Mouse (Mus musculus): ENCODE data around the gene Ryr2.

Ryr2 gene

DNA sequence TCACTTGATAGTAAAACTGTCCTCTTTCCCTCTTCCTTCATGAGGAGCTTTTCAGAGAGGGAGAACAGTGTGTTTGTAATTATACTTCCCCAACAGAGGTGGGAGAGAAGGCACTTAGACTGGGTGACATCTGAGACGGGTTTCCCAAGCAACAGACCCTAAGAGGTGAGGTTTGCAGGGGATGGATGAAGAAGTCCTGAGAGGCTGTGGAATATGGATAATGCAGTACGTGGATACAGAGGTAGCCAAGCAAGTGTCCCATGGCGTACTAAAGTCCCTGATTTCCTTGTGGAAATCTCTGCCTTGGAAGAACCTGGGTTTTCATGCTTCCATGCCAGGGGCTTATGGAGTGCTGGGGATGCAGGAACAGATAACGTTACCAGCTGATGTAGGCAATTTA is 69.5 kb downstream of the Ryr2 start:
- DNase-seq (ENCODE audit: low spot score), result no peak

DNA sequence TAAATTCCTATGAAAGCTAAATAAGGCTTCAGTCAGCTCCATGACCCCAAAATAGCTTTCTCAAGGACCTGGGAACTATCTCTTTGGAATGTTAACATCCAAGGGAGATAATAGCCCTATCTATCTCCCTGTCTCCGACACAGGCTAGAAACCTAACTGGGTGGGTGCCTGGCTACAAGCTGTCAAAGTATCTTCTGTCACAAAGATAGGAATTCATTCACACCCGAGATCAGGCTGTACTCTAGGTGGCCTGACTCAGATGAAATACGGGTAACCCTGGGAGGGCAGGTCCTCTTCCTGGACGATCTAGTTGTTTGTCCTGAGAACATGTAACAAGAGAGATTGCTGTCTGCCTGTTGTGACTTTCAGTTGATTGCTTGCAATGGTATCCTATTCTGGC is 69.9 kb downstream of the Ryr2 start:
- DNase-seq (ENCODE audit: low spot score), result no peak

DNA sequence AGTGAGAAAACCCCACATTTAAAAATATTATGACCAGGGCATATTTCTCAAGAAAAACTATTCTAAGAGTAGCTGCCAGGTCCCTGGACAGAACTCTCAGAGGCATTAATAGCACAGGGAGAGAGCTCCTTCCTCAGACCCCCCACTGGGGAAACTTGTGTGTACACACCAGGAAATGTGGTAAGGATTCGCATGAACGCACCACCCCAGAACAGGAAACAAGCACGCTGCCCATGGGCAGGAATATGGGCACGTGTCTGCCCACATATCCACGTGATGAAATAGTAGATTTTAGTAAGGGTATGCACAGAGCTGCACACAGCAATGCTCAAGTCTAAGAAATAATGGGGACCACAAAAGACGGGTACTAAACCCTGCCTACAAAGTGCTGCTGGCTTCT is 72.8 kb downstream of the Ryr2 start:
- DNase-seq (ENCODE audit: low spot score), result peak; percentile 5

DNA sequence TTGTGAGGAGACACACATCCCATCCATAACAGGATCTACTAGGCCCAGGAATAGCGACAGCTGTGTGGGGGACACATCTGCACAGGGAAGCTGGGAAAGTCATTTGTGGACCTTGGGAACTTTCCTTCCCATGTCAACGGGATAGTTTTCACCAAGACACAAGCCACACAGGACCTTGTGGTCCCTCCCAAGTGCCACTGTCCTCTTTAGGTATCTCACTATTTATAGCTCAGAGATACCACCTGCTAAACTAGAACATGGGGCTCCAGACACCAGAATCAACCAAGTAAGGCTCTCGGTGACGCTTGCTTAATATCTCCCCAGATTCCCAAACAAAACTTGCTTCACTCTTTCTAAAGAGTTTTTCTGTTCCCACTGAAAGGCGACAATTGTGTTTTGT is 73.5 kb downstream of the Ryr2 start:
- DNase-seq (ENCODE audit: low spot score), result no peak

DNA sequence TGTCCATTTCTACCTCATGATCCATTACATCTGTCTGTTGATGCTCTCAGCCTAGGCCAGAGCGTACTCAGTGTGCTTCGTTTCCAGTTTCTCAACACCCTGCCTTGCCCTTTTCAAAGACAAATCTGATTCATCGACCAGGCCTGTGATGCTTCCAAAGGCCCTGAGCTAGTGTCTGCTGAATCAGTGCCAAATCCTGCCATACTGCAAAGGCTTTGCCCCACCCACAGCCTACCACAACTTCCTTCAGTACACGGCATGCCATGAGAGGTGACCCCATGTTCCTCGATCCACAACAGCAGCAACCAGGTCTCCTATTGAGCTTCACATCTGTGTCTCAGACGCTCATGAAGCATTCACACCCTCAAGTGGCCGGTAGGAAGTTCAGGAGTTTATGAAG is 76.9 kb downstream of the Ryr2 start:
- DNase-seq (ENCODE audit: low spot score), result no peak

DNA sequence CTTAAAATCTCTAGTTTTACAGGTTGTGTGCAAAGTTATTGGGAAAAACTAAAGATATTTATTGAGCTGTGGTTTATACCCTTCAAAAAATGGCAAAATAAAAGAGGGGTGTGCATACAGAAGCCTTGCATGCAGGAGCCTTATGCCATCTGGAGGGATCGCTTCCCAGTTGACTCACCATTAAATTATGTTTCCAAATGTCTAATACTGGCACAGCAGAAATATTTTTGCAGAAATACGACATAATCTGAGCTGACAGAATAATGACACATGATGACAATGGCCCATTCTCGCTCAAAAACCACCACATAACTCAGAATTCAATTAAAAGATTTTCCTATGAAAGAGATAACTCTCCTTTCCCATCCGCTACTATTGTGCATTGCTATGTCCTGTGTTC is 77.4 kb downstream of the Ryr2 start:
- DNase-seq (ENCODE audit: low spot score), result no peak

DNA sequence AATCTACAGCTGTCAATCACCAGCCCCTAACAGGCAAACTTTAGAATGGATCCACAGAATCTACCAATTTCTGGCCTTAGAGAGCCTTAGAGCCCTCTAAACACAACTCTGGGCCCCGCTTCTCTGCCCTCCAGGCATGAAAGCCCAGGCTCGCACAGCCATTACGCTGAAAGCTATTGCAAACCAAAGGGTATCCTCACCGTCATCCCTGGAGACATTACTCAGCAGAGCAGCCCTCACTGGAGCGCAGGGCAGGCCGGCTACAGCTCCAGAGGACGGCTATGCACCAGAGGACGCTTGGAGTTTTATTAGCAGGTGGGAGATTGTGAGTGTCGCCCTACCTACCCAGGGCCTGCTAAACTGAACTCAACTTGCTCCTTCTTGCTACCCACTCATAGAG is 88.7 kb downstream of the Ryr2 start:
- no peak for DNase-seq (ENCODE audit: low spot score)

DNA sequence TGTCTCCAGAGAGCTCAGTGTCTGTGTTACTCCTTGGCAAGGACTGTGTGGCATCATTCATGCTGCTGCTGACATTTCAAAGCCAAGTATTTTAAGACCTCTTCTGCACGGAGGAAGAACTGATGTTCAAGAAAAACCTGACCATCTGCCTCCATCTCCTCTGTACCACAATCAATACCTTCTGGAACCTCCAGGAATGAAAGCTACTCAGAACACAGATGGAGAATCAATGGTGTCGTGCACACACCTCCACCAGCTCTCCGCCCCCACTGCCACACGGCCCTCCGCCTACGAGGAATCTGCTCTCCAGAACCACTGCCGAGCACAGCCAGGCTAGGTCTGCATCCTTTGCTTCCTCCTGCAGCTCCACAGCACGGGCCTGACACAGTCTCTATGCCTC is 92.8 kb downstream of the Ryr2 start:
- no peak for DNase-seq (ENCODE audit: low spot score)

DNA sequence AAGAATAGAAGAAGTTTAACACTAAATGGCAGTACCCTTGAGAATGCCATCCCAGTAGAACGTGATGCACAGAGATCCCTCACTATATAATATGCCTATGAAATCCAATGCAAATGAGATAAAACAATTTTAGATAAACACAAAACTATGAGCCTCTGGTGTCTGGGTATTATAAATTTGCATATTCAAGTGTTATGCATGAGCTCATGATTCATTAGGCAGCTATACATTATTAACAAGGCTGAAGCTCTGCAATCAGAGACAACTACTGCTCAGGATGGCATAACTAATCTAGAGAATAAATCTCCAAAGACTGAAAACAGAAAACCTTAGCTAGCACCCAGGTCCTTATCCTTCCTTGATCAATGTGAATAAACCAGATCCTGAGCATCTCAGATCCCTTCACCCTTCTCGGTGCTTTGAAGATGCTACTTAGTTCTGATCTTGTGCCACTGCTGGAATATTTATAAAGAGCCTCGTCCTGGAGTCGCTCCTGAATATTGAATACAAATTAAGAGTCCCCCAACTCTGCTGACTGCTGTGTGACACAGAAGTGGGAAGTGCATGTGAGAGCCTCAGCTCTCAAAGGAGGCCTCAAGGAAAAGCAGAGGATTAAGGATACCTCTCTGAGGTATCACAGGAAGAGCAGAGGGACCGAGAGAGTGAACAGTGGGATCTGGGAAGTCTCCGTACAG is 97.6 kb downstream of the Ryr2 start:
- DNase-seq (ENCODE audit: low spot score), result no peak

DNA sequence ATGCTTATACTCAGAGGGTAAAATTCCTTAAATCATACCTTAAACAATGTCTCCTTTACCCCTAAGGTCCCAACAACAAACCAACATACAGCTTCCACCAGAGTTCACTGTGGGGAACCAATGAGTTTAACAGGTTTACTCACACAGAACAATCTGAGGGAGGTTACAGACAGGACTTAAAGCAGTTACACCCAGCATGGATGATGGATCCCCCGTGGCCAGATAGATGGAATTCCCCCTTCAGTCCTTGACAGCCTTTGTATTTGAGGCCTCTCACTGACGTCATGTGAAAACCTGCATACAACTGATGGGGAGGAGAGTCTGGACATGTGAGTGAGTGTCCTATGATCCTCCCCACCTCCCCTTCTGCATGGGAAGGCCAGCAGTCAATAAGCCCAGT is 99.2 kb downstream of the Ryr2 start:
- no peak for DNase-seq (ENCODE audit: low spot score)

DNA sequence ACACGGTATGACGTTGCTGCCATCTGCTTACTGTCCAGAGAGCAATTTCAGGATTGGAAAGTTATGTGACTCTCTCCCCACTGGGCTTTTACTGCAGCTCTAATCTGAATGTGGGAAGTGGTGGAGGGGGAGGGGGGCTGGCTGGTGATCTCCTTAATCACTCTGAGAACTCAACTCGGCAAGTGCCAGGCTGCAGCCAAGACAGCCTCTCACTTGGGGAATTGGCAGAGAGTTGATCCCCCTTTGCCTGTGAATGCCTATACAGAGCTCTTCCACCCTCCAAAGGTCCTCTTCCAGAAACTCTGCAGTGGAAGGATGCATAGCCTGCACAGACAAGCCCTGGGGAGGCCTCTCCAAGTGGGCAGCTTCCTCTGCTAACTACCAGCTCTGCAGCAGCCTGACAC is 104.9 kb downstream of the Ryr2 start:
- DNase-seq (ENCODE audit: low spot score), result no peak

DNA sequence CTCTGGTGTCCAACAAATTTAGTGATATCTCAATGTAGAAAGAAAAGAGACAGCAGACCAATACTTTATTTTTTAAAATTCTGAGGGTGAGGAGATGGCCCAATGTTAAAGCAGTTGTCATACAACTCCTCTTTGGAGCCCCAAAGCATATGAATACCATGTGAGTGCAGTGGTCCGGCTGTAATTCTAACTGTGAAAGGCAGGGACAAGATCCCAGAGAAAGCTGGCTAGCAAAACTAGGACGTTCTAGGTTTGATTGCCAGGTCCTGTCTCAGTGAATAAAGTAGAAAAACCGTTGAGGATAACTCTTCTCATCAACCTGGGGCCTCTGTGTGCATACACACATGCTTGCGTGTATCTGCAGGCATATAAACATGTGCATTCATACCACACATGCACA is 106.9 kb downstream of the Ryr2 start:
- DNase-seq (ENCODE audit: low spot score), result no peak

DNA sequence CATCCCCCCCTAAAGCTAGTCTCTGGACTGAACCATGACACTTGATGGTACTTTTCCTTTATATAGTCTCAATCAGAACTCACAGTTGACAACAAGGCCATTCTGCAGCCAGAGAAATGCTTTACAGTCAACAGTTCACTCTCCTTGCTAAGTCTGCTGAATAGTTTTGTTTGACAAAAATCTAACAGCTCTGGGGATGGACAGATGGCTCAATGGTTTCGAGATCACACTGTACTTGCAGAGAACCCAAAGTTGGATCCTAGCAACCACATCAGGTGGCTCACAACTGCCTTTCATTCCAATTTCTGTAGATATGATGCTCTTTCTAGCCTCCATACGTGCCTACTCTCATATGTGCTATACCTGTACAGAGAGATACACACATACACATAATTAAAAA is 109.4 kb downstream of the Ryr2 start:
- no peak for DNase-seq (ENCODE audit: low spot score)

DNA sequence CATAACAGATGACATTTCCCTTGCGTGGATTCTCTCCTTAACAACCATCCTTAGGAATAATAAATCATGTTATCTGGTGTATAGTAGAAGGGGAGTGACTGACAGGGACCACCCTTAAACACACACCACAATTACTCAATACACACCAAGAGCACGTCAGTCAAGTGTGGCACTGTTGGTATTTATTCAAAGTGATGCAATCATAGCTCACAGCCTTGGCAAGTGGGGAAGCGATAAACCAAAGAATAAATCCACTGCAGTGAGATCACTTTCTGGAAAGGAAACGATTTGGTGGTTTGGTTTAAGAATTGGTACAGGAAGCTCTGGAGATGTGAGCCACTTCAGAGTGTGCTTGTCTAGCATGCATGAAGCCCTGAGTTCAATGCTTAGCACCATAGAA is 119.2 kb downstream of the Ryr2 start:
- DNase-seq (ENCODE audit: low spot score), result no peak

DNA sequence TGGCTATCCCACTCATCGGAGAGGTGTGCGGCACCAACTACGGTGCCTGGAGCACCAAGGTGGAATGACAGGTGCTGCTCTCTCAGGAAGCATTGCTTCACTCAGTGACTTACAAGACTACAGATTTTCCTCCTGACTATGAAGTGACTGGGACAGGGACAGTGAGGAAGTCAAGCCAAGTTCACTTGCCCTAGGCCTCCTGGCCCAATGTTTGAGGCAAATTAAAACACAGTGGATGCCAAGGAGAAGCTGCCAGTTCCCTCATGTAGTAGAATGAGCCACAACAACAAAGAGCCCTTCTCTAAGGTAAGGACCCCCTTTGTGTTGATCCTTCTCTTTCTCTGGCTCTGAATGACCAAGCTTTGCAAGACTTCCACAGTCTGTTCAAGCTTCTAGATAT is 121.7 kb downstream of the Ryr2 start:
- DNase-seq (ENCODE audit: low spot score), result no peak

DNA sequence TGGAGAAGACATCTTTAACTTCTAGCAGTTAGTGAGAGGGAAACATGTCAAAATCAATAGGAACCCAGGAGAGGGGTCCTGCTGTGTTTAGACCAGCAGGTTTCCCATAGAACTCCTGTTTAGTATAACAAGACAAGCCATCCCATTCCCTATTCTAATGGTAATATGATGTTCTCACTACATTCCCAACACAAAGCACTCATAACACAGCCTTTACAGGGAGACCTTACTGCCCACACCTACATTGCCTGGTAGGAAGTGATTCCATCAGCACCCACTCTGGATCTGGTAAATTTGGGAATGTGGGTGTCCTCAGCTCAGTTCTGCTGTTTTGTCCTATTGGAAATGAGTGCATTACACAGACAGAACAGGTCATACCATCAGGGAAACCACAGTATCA is 127.7 kb downstream of the Ryr2 start:
- no peak for DNase-seq (ENCODE audit: low spot score)

DNA sequence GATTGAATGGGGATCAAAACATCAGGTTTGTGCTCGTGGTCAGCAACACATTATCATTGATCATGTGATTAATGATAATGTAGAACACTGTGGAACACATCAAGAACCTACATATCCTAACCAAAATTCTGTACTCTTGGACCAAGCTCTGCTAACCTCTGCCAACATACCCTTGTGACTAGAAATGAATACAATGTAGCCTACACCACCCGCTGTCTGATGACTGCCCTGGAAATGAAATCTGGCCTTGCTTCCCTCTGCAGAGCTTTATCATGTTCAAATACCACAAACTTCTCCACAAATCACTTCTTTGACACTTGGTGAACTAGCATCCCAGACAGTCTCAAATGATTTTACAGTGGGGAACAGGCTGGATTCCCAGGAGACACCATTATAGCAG is 128.4 kb downstream of the Ryr2 start:
- no peak for DNase-seq (ENCODE audit: low spot score)

DNA sequence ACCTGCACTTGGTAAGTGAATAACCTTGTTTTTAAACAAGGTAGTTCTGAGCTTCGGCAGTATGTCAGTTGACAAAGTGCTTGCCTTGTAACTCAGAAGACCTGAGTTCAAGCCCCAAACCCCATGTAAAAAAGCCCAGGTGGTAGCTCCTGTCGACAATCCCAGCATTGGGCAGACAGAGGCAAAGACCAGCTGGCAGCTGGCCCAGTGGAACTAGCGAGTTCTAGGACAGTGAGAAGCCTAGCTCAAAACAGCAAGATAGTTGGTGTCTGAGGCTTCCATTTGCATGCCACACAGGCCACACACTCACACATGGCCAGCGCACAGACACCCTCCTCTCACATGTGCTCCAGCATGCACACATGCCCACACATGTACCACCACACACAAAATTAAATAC is 129.1 kb downstream of the Ryr2 start:
- no peak for DNase-seq (ENCODE audit: low spot score)

DNA sequence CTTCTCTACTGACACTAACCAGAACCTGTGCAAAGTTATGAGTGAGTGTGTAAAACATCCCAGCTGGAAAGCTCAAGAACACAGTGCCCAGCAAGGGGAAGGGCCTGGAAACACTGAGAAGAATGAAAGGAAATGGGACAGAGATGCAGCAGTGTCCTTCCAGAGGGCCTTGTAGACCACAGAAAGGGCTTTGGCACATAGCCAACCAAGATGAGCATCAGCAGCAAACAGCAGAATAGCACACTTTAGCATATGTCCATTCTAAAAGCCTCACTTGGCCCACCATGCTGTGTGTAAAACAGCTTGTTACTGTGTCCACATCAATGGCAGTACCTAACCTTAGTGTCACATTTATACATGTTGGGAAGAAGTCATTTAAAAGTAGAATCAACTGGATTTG is 142.4 kb downstream of the Ryr2 start:
- no peak for DNase-seq (ENCODE audit: low spot score)

DNA sequence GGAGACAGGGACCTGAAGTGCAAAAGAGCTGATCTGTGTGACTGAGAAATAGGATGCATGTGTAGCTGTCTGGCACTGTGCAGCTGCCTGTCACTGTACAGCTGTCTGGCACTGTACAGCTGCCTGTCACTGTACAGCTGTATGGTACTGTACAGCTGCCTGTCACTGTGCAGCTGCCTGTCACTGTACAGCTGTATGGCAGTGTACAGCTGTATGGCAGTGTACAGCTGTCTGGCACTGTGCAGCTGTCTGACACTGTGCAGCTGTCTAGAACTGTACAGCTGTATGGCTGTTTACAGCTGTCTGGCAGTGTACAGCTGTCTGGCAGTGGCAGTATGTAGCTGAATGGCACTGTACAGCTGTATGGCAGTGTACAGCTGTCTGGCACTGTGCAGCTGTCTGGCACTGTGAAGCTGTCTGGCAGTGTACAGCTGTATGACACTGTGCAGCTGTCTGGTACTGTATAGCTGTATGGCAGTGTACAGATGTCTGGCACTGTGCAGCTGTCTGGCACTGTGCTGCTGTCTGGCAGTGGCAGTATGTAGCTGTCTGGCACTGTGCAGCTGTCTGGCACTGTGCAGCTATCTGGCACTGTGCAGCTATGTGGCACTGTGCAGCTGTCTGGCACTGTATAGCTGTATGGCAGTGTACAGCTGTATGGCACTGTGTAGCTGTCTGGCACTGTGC is 147.1 kb downstream of the Ryr2 start:
- DNase-seq (ENCODE audit: low spot score), result no peak

DNA sequence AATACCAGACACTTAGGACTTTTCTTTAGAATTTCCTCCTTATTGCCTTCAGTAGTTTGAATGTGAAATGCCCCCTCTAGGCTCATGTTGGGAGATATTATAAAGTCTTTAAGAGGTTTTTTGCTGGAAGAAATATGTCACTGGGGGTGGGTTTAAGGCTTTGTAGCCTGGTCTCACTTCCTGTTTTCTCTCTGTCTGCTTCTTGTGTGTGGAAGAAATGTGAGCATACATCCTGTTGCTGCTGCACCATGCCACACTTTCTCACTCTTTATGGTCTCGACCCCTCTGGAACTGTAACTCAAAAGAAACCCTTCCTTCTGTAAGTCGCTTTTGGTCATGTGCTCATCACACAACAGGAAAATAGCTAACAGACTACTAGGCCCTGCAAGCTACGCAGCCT is 147.9 kb downstream of the Ryr2 start:
- DNase-seq (ENCODE audit: low spot score), result no peak

DNA sequence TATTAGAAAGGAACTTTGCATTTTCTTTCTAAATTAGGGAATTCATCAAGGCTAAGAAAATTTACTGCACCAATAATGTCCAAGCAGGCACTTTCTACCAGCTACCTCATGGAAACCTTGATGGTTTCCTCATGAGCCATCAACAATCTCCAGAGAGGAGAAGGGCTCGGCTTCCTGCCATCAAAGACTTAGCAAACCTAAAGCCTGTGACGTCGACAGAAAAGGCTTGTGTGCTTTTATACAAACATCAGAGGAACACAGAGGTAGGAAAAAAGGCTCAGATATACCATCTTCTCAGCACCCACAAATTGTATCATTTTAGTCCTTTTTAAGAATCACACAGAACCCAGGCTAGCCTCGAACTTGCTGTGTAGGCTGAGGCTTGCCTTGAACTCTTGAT is 148.5 kb downstream of the Ryr2 start:
- DNase-seq (ENCODE audit: low spot score), result no peak

DNA sequence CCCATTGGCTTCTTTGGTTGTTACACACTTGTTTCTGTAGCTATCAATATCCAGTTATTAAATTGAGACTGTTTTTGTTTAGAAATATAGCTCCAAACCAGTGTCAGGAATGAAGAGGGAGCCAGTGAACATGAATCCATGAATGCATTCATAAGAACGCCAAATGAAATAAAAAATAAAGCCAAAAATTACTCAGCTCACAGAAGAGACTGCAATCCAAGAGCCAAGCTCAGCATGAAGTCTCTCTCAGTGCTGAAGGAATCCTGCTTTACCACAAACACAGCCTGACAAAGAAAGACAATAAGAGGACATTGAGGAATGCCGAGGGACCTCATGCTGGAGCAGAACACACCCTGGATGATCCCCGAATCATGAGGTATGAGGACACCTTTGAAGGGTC is 154.8 kb downstream of the Ryr2 start:
- no peak for DNase-seq (ENCODE audit: low spot score)

DNA sequence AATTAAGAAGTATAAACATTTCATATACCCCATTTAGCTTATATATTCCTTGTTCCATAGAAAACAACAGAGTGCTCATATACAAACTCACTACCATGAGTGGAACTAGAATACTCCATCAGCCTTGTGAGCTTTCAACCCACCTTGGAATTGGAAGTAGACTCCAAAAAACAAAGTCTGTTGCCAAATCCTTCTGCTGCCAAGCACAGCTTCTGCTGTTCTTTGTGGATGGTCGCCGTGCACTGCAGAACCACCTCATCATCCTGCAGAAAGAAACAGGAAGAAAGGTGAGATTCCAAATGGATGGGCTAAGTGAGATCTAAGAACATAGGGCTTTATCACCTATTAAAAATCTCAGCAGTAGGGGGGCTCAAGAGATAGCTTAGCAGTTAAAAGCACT is 161.0 kb downstream of the Ryr2 start:
- DNase-seq (ENCODE audit: low spot score), result no peak

Measured in spleen, adult 12 weeks (tissue).